Mouse (Mus musculus): Measurements from ENCODE around the gene Fosl2. TPM values are rescaled to one million over a fixed set of nuclear protein-coding genes. Genes with fewer than 3 reads are reported as not detected.
A peak's percentile ranks its signal among the peaks of the same experiment; 100 is the strongest.

Gene Fosl2
- total RNA-seq, 2 experiments from 2014 or later = 450 to 501 TPM

GRCm38 (mm10) chr5:32133549-32134004 is 2.0 kb upstream of the Fosl2 start:
- DNase-seq = peak; percentile 89 to 91

GRCm38 (mm10) chr5:32134051-32134732 is 1.4 kb upstream of the Fosl2 start:
- peak; percentile 53 to 69 for DNase-seq

- peak; percentile 85 to 88 for DNase-seq
Observed at GRCm38 (mm10) chr5:32134903-32135335, 682 bp upstream of the Fosl2 start.

GRCm38 (mm10) chr5:32136301-32136863 is 781 bp downstream of the Fosl2 start:
- DNase-seq = peak; percentile 76 to 83

- peak; percentile 51 to 60 for DNase-seq
Observed at GRCm38 (mm10) chr5:32137106-32137522, 1.5 kb downstream of the Fosl2 start.

- DNase-seq = peak; percentile 44 to 57
Observed at GRCm38 (mm10) chr5:32138446-32139195, 3.0 kb downstream of the Fosl2 start.

DNA sequence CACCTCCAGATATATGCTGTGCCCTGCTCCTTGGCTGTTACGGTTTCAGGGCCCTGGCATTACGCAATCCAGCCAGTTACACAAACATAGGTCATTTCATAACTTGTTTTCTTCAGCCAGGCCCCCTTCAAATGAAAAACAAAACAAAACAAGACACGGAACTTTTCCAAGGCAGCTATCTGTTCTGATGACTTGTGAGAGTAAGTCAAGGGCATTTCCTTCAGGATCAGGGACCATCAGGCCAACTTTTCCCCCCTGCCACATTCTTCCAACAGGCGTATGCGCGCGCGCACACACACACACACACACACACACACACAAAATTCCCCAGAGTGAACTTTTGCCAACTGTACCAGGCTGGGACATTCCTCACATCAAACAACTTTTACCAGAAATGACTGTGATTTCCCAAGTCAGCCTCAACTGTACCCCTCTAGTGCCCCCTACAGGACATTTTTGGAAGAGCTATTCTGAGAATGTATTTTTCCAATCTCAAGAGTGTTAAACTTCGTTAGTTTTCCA is 4.0 kb downstream of the Fosl2 start:
- DNase-seq = peak; percentile 66 to 67

GRCm38 (mm10) chr5:32141899-32142298 is 6.3 kb downstream of the Fosl2 start:
- no peak for DNase-seq

DNA sequence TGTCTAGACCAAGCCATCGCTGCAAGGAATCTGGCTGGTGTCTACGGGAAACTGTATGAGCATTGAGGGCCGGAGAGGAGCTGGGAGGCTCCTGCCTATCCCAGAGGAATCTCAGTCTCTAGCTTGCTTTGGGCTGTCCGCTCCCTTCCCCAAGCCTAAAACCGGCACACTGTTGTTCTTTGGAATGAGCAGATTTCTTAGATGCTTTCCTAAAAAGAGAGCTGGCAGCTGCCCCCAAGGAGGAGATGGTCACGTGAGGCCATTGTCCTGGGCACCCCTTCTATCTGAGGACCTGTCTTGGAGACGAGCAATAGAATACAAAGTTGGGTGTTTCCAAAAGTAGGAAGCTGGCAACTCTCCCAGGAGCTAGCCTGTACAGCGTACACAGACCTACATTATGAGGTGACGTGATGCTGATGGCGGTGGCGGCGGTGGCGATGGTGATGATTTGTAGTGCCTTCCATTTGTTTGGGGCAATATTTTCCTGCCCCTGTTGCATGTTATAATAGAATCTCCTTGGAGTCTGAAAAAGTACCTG is 7.9 kb downstream of the Fosl2 start:
- DNase-seq = no peak

- no peak for DNase-seq
Observed at GRCm38 (mm10) chr5:32146281-32146680, 10.7 kb downstream of the Fosl2 start.

DNA sequence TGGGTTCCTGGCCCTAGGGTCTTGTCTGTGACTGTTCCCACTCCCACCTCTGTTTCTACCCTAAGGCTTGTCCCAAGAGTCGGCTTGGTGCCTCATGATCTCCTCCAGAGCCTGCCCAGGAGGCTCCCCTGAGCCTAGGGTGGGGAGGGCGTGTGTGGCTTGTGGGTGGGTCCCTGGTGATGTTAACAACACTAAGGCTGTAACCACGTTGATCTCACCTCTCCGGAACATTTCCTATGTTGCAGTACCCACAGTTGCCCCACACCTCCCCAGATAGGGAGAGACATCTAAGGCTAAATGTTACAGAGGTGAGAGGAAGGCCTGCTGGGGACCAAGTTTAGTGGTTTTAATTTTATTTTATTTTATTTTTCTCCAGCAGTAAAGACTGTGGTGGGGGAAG is 13.0 kb downstream of the Fosl2 start:
- no peak for DNase-seq

DNA sequence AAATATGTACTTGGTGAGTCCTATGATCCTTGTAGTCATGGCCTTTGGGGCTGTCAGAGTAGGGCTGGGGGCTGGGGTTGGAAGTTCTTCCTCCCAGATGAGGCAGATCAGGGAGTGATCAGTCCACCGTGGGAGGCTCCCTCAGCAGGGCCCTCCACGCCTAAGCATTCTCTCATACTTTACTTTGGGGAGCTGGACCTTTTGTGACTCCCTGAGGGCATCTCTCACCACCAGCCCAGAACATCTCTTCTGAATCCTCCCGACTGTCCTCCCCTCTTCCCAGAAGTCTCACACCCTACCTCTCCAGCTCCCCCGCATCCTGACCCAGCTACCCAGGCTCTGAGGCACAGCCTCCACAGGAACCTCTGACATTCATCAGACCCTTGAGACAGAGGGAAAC is 15.6 kb downstream of the Fosl2 start:
- no peak for DNase-seq

GRCm38 (mm10) chr5:32152725-32153417 is 17.3 kb downstream of the Fosl2 start:
- DNase-seq = no peak

DNA sequence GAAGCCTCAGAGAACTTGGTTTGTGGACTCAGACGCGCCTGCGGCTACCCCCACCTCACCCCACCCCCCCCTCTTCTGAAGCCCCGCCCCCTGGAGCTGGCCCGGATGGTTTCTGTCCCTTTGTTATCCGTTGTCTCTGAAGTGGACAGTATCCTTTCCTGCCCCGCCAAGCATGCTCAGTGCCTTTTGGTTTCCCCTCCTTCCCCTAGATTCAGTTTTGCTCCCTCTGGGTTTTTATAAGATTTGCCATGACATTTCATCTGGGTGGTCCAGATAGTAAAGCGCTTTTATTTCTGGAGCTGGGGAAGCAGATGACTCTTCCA is 17.8 kb downstream of the Fosl2 start:
- no peak for DNase-seq

- DNase-seq = no peak
Observed at GRCm38 (mm10) chr5:32153791-32154490, 18.3 kb downstream of the Fosl2 start.

GRCm38 (mm10) chr5:32154931-32155688 is 19.5 kb downstream of the Fosl2 start:
- no peak for DNase-seq

GRCm38 (mm10) chr5:32155927-32156326 is 20.3 kb downstream of the Fosl2 start:
- no peak for DNase-seq

DNA sequence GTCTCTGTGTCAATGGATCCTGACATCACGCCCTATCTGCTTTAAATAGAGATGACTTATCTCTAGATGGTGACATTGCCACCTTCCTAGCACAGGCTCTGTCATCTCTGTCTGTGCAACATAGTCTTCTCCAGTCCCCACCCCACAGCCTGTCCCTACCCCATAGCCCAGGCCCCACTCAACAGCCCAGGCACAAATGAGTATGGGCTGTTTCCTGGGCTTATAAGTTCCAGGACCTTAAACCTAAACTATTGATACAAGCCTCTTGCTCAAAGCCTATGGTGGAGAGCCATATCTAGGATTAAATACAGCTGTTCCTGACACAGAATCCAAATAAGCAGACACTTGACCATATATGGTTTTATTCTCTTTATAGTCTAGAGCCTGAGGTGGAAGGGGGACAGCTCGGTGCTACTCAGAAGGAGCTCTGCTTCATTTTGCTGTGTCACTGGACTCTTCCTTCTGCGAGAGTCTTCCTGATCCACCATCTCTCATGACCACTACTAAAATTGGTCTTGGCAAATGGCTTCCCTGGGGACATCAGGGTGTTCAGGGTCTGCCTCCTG is 28.0 kb downstream of the Fosl2 start:
- DNase-seq = no peak

DNA sequence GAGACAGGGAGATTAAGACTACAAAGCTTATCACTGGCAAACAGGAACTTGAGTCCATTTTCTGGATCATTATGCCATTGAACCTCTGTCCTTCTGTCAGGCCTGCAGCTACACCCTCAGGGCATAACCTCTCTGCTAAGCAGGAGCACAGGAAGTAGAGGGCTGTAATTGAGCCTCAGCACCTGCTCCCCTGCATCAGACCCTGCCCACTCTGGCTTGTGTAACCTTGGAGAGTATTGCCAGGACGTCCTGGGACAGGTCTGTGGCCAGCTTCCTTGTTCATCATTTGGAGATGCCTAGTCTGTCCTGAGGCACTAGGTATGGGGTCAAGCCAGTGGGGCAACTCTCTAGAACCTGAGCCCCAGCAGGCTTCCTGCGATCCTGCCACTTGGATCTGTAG is 36.6 kb downstream of the Fosl2 start:
- no peak for DNase-seq

- no peak for DNase-seq
Observed at GRCm38 (mm10) chr5:32176800-32177199, 41.2 kb downstream of the Fosl2 start.

Data from adrenal gland, postnatal 36 days (tissue).